Mouse (Mus musculus) pancreas, adult 10 weeks (tissue): Measurements from ENCODE around the gene Elf5. TPM values are rescaled to one million over a fixed set of nuclear protein-coding genes. Genes with fewer than 3 reads are reported as not detected.

Experiments
- polyA plus RNA-seq: library from polyadenylated mRNA; stranded (reverse); fragments of 350-450 nt; fragmentation: Illumina TruSeq; extraction: RNeasy Lipid Tissue Mini Kit (QIAGEN cat#74804); gene quantifications from one replicate; pipeline ENCODE4 v1.2.3, GENCODE M21; 2015; ENCODE audit warnings: low read depth, low replicate concordance; ENCODE audit not compliant: insufficient read depth

Gene Elf5
- not detected for polyA plus RNA-seq

DNA sequence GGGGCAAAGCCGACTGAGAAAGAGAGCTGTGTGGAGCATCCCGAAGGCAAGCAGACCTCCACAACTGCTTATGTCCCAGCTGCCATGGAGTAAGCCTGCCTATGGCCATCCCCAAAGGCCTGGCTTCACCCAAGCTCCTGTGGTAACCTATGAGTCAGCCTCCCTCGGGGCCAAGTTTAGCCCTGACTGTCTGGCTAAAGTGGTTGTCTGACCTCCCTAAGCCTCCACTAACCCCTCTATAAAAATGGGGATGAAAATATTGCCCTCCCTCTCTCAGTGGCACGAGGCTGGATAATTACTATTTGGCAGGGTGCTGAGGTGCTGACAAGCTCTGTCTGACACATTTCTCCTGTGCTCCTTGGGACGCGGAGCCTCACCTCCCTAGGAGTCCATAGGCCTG lies at the start of gene Elf5:
Elf5 (plus strand) TSS at position 341 of the 400 bp plus-strand sequence.

GRCm38 (mm10) chr2:103484617-103485401 lies 73.3 kb downstream of the Elf5 start, which contains the start of gene Cat:
TSS of gene Cat (minus strand) at chr2:103485160.

Other genes with a start within 250 kb of the Elf5 start
- gene Ehf, start 108.4 kb upstream of the Elf5 start, polyA plus RNA-seq = 4.6 TPM
- gene Cat, start 73.5 kb downstream of the Elf5 start, polyA plus RNA-seq = 20.4 TPM
- gene Abtb2, start 154.6 kb downstream of the Elf5 start, polyA plus RNA-seq = 1.5 TPM